Mouse (Mus musculus) G1E (cell line): ENCODE measurements at regions not wholly inside any gene's neighbourhood (a gene's known extent, or its start where the extent isn't known, plus 50 kb on each side); places are given as distances from the start of the nearest gene placed in this dataset.

ENCODE experiments used
- CTCF ChIP-seq: IDR thresholded peaks from 2 replicates; pipeline ENCODE4 v1.5.1; 2012; ENCODE audit warnings: low read depth, low read length, inconsistent platforms, mixed read lengths
- GATA1 ChIP-seq: IDR thresholded peaks from 2 replicates; pipeline ENCODE4 v1.6.1; 2012; ENCODE audit warnings: borderline replicate concordance, low read length, inconsistent platforms, mixed read lengths
- GATA2 ChIP-seq: IDR thresholded peaks from 2 replicates; pipeline ENCODE4 v1.6.1; 2012; ENCODE audit warnings: low read depth, low read length, inconsistent platforms, borderline replicate concordance
- POLR2AphosphoS5 ChIP-seq: IDR thresholded peaks from 2 replicates; pipeline ENCODE4 v1.6.1; 2012; ENCODE audit warnings: low read depth, low read length, inconsistent platforms; ENCODE audit not compliant: insufficient replicate concordance

- TF ChIP-seq CTCF = no peak
- no peak for TF ChIP-seq GATA2
- no peak for TF ChIP-seq POLR2AphosphoS5
- TF ChIP-seq GATA1 = no peak
Observed at GRCm38 (mm10) chr6:143423026-143423425, 256.0 kb downstream of the Etnk1 start.
